Mouse (Mus musculus) limb, embryonic 15.5 days (tissue): ENCODE results near the gene Hoxa5. TPM values are rescaled to one million over a fixed set of nuclear protein-coding genes. Genes with fewer than 3 reads are reported as not detected.

Experiments used
- ATAC-seq: fragments of 200-750 bp; cut with Nextera tagmentation; 2 replicates; pipeline ENCODE4 v1.8.0; 2017; ENCODE audit warnings: low read depth, moderate TSS enrichment; ENCODE audit not compliant: insufficient number of reproducible peaks, low FRiP score, low TSS enrichment
- H3K27ac ChIP-seq: fragments of 300-500 bp; sonication (generic); 2 replicates; pipeline ENCODE4 v1.5.1; 2015; ENCODE audit warnings: moderate library complexity, mild to moderate bottlenecking, inconsistent platforms
- H3K27me3 ChIP-seq: fragments of 300-500 bp; sonication (generic); 2 replicates; pipeline ENCODE4 v1.6.1; 2015; ENCODE audit warnings: inconsistent platforms
- H3K36me3 ChIP-seq: fragments of 300-500 bp; sonication (generic); 2 replicates; pipeline ENCODE4 v1.6.1; 2015; ENCODE audit warnings: inconsistent platforms
- H3K4me1 ChIP-seq: fragments of 300-500 bp; sonication (generic); 2 replicates; pipeline ENCODE4 v1.6.1; 2015; ENCODE audit warnings: inconsistent platforms
- H3K4me2 ChIP-seq: fragments of 300-500 bp; sonication (generic); 2 replicates; pipeline ENCODE4 v1.6.1; 2015; ENCODE audit warnings: mild to moderate bottlenecking, inconsistent platforms
- H3K4me3 ChIP-seq: fragments of 300-500 bp; sonication (generic); 2 replicates; pipeline ENCODE4 v1.5.1; 2015; ENCODE audit warnings: mild to moderate bottlenecking, inconsistent platforms
- H3K9ac ChIP-seq: fragments of 300-500 bp; sonication (generic); 2 replicates; pipeline ENCODE4 v1.6.1; 2015; ENCODE audit warnings: inconsistent platforms
- H3K9me3 ChIP-seq: fragments of 300-500 bp; sonication (generic); 2 replicates; pipeline ENCODE4 v1.6.1; 2016; ENCODE audit warnings: inconsistent platforms
- WGBS: fragments of 180-500 bp; shearing (Covaris S2); methylation state at CpG from one replicate; pipeline ENCODE4 v1.1.7; 2015; 5-methylcytosine and 5-hydroxymethylcytosine counted together
- polyA plus RNA-seq: library from polyadenylated mRNA; unstranded; fragments of >200 nt; fragmentation: Nextera tagmentation; extraction: Ambion mirVana; gene quantifications from 2 replicates; pipeline ENCODE4 v1.2.1, GENCODE M21; 2015

The Hoxa5 gene
- polyA plus RNA-seq, 1 experiment from 2014 or later = 1.7 TPM

DNA sequence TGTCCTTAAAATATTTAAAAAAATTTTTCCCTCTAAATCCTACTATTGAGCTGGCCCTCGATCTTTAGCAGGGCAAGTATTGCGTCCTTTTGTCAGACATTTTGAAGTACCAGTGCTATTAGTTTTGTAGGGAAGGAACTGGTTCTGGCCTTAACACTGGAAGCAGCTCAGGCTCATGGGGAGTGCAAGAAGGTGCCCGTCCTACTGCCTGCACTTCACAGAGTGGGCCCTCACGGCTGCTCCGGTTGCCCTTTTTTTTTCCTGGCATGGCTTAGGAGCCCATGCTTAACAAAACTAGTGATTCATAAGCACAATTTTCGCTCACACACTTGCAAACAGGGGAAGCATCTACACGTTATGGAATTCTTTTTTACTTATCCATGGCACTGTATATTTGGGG lies 34.6 kb upstream of the Hoxa5 start:
- H3K4me1 ChIP-seq = peaks cover 59% of the 10 kb centered on the region
- peak overlapping the region; percentile 67 for H3K4me2 ChIP-seq
- H3K27ac ChIP-seq = peak overlapping the region; percentile 62
- no peaks in the 10 kb centered on the region for H3K36me3 ChIP-seq
- peaks cover 17% of the 10 kb centered on the region; the same call in 1 of the 2 replicates for H3K27me3 ChIP-seq
- peak overlapping the region; percentile 37; the same call in 1 of the 2 replicates for H3K9ac ChIP-seq
- 7% methylated on average over 7 of the region's 7 CpGs for WGBS
- ATAC-seq = no peak
- peak overlapping the region; percentile 59 for H3K4me3 ChIP-seq
- H3K9me3 ChIP-seq = no peaks in the 10 kb centered on the region

DNA sequence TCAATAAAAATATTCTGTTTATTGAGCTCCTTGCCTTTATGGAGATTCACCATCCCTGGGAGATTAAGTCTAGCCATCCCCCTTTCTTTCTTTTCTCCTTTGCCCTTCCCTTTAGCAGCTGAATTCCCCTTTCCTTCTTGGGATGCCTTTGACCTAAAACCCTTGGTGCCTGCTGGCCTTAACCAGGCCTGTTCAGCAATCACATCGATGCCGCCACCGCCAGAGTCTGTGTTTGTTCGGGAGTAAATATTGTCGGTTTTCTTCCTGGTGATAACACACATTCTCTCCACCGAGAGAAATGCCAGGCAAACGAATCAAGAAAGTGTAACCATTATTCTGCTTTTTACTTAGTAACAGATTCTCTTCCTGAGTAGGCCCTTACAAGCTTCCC lies 33.8 kb upstream of the Hoxa5 start:
- Histone ChIP-seq H3K4me2 (peak overlapping the region; percentile 67), H3K4me1 (peaks cover 52% of the 10 kb centered on the region), H3K9me3 (no peaks in the 10 kb centered on the region), H3K4me3 (peak overlapping the region; percentile 59), H3K36me3 (no peaks in the 10 kb centered on the region), H3K9ac (peak overlapping the region; percentile 42; the same call in 1 of the 2 replicates), H3K27ac (peak overlapping the region; percentile 96), H3K27me3 (peaks cover 17% of the 10 kb centered on the region; the same call in 1 of the 2 replicates)
- no peak for ATAC-seq
- 6% methylated on average over 7 of the region's 7 CpGs for WGBS

DNA sequence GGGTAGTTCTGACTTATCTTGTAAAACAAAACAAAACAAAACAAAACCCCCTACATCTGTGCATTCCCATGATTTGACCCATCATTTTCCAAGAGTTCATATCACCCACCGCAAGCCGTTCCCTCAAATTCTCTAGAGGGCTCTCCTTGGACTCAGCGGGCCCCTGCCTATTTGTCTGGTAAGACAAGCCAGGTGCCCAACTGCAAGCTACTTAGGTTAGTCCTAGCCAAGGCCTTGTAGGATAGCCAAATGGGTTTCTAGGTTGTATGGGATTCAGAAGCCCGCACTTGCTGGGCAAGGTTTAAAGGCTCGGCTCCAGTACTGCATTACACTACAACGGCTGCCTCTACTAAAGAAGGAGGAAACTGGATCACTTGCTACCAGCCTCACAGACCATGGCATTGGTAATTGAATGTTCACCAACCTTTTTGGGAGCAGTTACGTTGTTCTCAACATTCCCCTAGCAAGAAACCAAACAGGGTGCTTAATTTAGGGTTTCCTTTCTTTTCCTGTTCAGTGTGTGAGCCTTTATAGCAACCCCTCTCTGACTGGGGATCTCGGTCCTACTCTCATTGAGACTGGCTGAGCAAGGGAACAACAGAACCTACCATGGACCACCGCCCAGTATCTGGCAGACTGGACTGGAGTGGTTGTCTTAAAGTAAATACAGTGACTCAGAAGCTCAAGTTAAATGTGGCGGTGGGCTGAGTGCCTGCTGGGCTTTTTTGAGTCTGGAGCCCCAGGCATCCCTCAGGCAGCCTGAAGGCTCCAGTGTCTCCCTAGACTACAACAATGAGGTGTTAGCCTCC lies 33.2 kb upstream of the Hoxa5 start:
- H3K36me3 ChIP-seq = no peaks in the 10 kb centered on the region
- H3K4me2 ChIP-seq = peak overlapping the region; percentile 67
- peaks cover 14% of the 10 kb centered on the region; the same call in 1 of the 2 replicates for H3K27me3 ChIP-seq
- H3K9me3 ChIP-seq = no peaks in the 10 kb centered on the region
- ATAC-seq = no peak
- H3K9ac ChIP-seq = peak overlapping the region; percentile 42; the same call in 1 of the 2 replicates
- H3K4me1 ChIP-seq = peaks cover 46% of the 10 kb centered on the region
- H3K27ac ChIP-seq = peak overlapping the region; percentile 96
- 12% methylated on average over 10 of the region's 10 CpGs for WGBS
- peak overlapping the region; percentile 59 for H3K4me3 ChIP-seq

- Histone ChIP-seq H3K4me3 (peak overlapping the region; percentile 59), H3K27ac (peak overlapping the region; percentile 96), H3K4me2 (peak overlapping the region; percentile 67)
Measured at GRCm38 (mm10) chr6:52236806-52237205, 32.4 kb upstream of the Hoxa5 start.

GRCm38 (mm10) chr6:52235866-52236265 lies 31.5 kb upstream of the Hoxa5 start:
- peak overlapping the region; percentile 85; the same call in 1 of the 2 replicates for H3K9ac ChIP-seq
- H3K4me1 ChIP-seq = peaks cover 32% of the 10 kb centered on the region
- H3K9me3 ChIP-seq = no peaks in the 10 kb centered on the region
- H3K27ac ChIP-seq = peak overlapping the region; percentile 96
- H3K4me2 ChIP-seq = peak overlapping the region; percentile 67
- H3K27me3 ChIP-seq = peaks cover 4% of the 10 kb centered on the region; the same call in 1 of the 2 replicates
- no peaks in the 10 kb centered on the region for H3K36me3 ChIP-seq
- ATAC-seq = no peak
- WGBS = 35% methylated on average over 6 of the region's 6 CpGs
- H3K4me3 ChIP-seq = peak overlapping the region; percentile 59

More at GRCm38 (mm10) chr6:52236806-52237205, 32.4 kb upstream of the Hoxa5 start:
- 27% methylated on average over 3 of the region's 3 CpGs for WGBS
- H3K36me3 ChIP-seq = no peaks in the 10 kb centered on the region
- no peak for ATAC-seq
- H3K9me3 ChIP-seq = no peaks in the 10 kb centered on the region
- peak overlapping the region; percentile 20; the same call in 1 of the 2 replicates for H3K9ac ChIP-seq
- H3K4me1 ChIP-seq = peaks cover 41% of the 10 kb centered on the region
- H3K27me3 ChIP-seq = peaks cover 11% of the 10 kb centered on the region; the same call in 1 of the 2 replicates

DNA sequence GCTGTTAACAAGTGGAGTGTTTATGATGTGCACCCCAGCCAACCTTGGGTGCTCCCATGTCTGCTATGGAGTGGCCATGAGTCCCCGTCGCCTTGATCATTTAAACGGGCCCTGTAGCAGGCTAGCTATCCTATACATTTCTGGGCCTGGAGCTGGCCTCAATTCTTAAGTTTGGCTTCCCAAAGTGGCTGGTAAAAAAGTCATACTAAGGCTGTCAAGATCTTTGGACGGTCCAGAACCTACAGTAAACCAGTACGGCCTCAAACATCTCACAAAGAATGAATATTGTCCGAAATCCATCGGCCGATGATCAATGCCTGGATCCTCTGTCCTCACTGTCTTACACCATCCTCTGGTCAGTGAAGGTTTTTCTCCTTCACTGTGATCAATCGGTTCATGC lies 30.9 kb upstream of the Hoxa5 start:
- Histone ChIP-seq H3K4me1 (peaks cover 27% of the 10 kb centered on the region), H3K9ac (peak overlapping the region; percentile 85; the same call in 1 of the 2 replicates), H3K4me2 (peak overlapping the region; percentile 67), H3K27me3 (peaks cover 3% of the 10 kb centered on the region; the same call in 1 of the 2 replicates), H3K36me3 (no peaks in the 10 kb centered on the region), H3K4me3 (peak overlapping the region; percentile 59), H3K9me3 (no peaks in the 10 kb centered on the region), H3K27ac (peak overlapping the region; percentile 96)
- WGBS = 23% methylated on average over 9 of the region's 9 CpGs
- ATAC-seq = no peak

- H3K4me1 ChIP-seq = peaks cover 27% of the 10 kb centered on the region
- peak; percentile 42; the same call in 1 of the 2 replicates for ATAC-seq
- no peaks in the 10 kb centered on the region; the same call in 1 of the 2 replicates for H3K27me3 ChIP-seq
- H3K4me3 ChIP-seq = peak overlapping the region; percentile 59
- H3K36me3 ChIP-seq = no peaks in the 10 kb centered on the region
- H3K27ac ChIP-seq = peak overlapping the region; percentile 96
- peak overlapping the region; percentile 67 for H3K4me2 ChIP-seq
- H3K9ac ChIP-seq = peak overlapping the region; percentile 85
- no peaks in the 10 kb centered on the region for H3K9me3 ChIP-seq
- WGBS = 1% methylated on average over 67 of the region's 68 CpGs
Measured at GRCm38 (mm10) chr6:52234428-52235140, 30.2 kb upstream of the Hoxa5 start.

GRCm38 (mm10) chr6:52233546-52234427 lies 29.4 kb upstream of the Hoxa5 start:
- under 1% methylated on average over 70 of the region's 70 CpGs for WGBS
- Histone ChIP-seq H3K4me3 (peak overlapping the region; percentile 59), H3K27ac (peak overlapping the region; percentile 96), H3K4me2 (peak overlapping the region; percentile 67), H3K4me1 (peaks cover 27% of the 10 kb centered on the region), H3K9ac (peak overlapping the region; percentile 85), H3K36me3 (no peaks in the 10 kb centered on the region), H3K27me3 (no peaks in the 10 kb centered on the region; the same call in 1 of the 2 replicates), H3K9me3 (no peaks in the 10 kb centered on the region)
- ATAC-seq = peak; percentile 57

GRCm38 (mm10) chr6:52232984-52233545 lies 28.7 kb upstream of the Hoxa5 start:
- H3K9ac ChIP-seq = peak overlapping the region; percentile 85
- ATAC-seq = no peak
- peak overlapping the region; percentile 67 for H3K4me2 ChIP-seq
- 1% methylated on average over 23 of the region's 23 CpGs for WGBS
- H3K9me3 ChIP-seq = no peaks in the 10 kb centered on the region
- H3K27me3 ChIP-seq = no peaks in the 10 kb centered on the region; the same call in 1 of the 2 replicates
- peaks cover 27% of the 10 kb centered on the region for H3K4me1 ChIP-seq
- H3K4me3 ChIP-seq = peak overlapping the region; percentile 59
- H3K36me3 ChIP-seq = no peaks in the 10 kb centered on the region
- H3K27ac ChIP-seq = peak overlapping the region; percentile 96

- peak overlapping the region; percentile 85 for H3K9ac ChIP-seq
Measured at GRCm38 (mm10) chr6:52232568-52232965, 28.2 kb upstream of the Hoxa5 start.

More at GRCm38 (mm10) chr6:52232568-52232965, 28.2 kb upstream of the Hoxa5 start:
- Histone ChIP-seq H3K36me3 (no peaks in the 10 kb centered on the region), H3K27me3 (no peaks in the 10 kb centered on the region; the same call in 1 of the 2 replicates), H3K4me1 (peaks cover 30% of the 10 kb centered on the region), H3K4me3 (peak overlapping the region; percentile 59), H3K9me3 (no peaks in the 10 kb centered on the region), H3K4me2 (peak overlapping the region; percentile 67), H3K27ac (peak overlapping the region; percentile 96)
- WGBS = under 1% methylated on average over 18 of the region's 18 CpGs
- ATAC-seq = no peak
